Mouse (Mus musculus) G1E-ER4 (cell line): ENCODE results near the gene N4bp2l2. TPM values are rescaled to one million over a fixed set of nuclear protein-coding genes. Genes with fewer than 3 reads are reported as not detected.
"Not testable (repeated sequence)": the region's sequence is repeated elsewhere in the genome, so short reads cannot be mapped to it uniquely, and the experiment has no call there.

Source experiments
- GATA1 ChIP-seq: IDR thresholded peaks from one replicate; pipeline ENCODE4 v1.8.0; 2012; ENCODE audit warnings: low read length, inconsistent platforms
- polyA plus RNA-seq: library from polyadenylated mRNA; stranded (reverse); fragments of >175 nt; gene quantifications from 2 replicates; pipeline ENCODE4 v1.2.3, GENCODE M21; 2012

Gene N4bp2l2
- polyA plus RNA-seq, result 35.4 and 52.6 TPM in 2 replicates

- not testable (repeated sequence) for TF ChIP-seq GATA1
These were observed at the start of gene N4bp2l2 for GRCm38 (mm10) chr5:150666133-150666739. TSS of gene N4bp2l2 (minus strand) at chr5:150666183.

DNA sequence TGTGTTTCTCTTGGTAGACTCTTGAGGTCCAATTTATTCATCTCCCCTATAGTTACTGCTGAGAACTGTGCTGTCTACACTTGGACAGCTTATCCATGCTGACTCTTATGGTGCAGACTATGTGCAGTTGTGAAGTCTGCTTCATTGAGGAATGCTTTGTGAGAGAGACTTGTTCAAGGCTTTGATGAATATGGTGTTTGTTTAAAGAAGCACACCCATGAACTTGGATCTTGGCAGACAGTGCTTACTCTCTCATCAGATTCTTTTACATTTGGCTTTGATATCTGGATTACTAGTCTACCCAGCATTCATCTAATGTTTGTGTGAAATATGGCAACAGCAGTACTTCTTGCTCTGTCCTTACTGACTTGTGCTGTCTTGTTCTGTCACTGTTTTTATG is 47.4 kb upstream of the N4bp2l2 start:
- no peak for TF ChIP-seq GATA1

DNA sequence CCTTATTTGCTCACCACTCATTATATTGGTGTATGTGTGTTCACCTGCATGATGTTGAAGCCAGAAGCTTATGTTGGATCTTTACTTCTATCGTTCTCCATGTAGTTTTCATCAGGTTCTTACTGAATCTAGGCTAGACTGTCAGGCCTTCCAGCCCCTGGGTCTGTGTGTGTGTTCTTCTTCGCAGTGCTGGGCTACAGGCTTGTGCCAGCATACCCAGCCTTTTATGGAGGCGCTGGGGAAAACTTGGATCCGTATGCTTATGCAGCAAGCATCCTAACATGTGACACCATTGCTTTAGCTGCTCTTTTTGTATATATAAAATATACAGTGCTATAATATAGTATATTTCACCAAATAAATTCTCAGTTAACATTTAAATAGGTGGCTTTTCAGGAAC is 45.5 kb upstream of the N4bp2l2 start:
- TF ChIP-seq GATA1, result no peak

DNA sequence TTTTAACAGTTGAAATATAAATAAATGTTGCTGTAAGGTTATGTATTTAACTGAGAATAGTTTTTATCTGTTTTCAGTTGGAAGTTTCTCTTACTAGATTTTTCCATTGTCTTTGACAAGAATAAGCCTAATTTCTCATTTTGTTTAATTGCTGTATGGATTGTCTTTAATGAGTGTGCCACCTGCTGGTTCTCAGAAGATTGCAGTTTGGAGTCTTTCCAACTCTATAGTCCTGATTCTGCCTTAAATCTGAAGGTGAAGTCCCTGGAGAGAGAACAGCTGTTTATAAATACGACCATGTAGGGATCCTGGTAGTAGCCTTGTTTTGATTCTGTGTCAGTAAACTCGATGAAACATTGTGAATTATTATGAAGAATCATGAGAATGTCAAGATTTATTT is 36.7 kb upstream of the N4bp2l2 start:
- TF ChIP-seq GATA1, result no peak

- no peak for TF ChIP-seq GATA1
These were observed 27.3 kb upstream of the N4bp2l2 start for GRCm38 (mm10) chr5:150693277-150693676.

DNA sequence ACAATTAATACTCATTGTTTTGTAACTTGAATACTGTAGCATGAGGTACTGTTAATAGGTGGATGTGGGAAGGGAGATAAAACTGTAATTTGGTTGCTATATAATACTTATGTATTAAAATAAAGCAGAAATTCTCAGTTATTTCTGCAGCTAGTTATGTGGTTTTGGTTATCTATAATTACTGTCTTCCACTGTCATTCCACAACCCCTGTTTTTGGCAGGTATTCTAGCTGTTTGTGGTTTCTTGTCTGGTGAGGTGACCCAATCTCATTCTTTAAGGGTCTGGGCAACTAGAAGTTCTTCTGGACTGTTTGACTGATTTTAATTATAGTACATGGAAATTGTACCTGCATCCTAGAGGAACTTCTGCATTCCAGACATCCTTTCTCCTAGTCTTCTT is 24.7 kb upstream of the N4bp2l2 start:
- TF ChIP-seq GATA1, result no peak

- TF ChIP-seq GATA1, result no peak
These were observed 8.9 kb upstream of the N4bp2l2 start for GRCm38 (mm10) chr5:150674866-150675265.

GRCm38 (mm10) chr5:150673880-150674621 is 8.1 kb upstream of the N4bp2l2 start:
- no peak for TF ChIP-seq GATA1

GRCm38 (mm10) chr5:150673153-150673835 is 7.3 kb upstream of the N4bp2l2 start, which contains the start of gene Pds5b:
TSS of gene Pds5b (plus strand) at chr5:150673739.
- no peak for TF ChIP-seq GATA1

GRCm38 (mm10) chr5:150672343-150672742 is 6.4 kb upstream of the N4bp2l2 start:
- TF ChIP-seq GATA1, result no peak

GRCm38 (mm10) chr5:150668731-150669130 is 2.7 kb upstream of the N4bp2l2 start:
- no peak for TF ChIP-seq GATA1

GRCm38 (mm10) chr5:150665132-150665954 is 640 bp downstream of the N4bp2l2 start:
- TF ChIP-seq GATA1, result no peak

GRCm38 (mm10) chr5:150664794-150665131 is 1.2 kb downstream of the N4bp2l2 start:
- no peak for TF ChIP-seq GATA1

GRCm38 (mm10) chr5:150654548-150654947 is 11.4 kb downstream of the N4bp2l2 start:
- TF ChIP-seq GATA1, result no peak

DNA sequence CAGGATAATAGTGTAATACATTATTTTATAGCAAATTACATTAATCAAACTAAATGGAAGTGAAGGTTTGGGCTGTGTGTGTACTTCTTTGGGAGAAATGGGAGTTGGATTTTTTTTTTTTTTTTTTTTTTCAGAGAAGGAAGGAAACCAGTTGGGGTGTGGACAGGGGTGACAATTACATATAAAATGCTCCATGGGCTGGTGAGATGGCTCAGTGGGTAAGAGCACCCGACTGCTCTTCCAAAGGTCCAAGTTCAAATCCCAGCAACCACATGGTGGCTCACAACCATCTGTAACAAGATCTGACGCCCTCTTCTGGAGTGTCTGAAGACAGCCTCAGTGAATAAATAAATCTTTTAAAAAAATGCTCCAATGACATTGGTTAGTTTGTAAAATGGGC is 13.4 kb downstream of the N4bp2l2 start:
- TF ChIP-seq GATA1, result no peak

DNA sequence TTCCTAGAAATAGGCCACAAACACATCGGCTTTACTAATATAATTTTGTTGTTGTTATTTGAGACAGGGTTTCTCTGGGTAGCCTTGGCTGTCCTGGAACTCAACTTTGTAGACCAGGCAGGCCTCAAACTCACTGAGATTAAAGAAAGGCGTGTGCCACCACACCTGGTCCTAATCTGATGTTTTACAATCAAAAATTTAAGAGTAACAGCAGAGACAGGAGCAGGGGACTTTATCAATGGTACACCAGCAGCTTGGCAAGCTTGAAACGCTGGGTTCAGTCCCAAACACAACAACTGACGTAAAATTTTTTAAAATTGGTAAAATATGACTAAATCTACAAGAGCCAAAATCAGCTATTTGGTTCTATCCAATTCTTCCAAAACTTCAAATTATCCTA is 21.1 kb downstream of the N4bp2l2 start:
- TF ChIP-seq GATA1, result no peak

GRCm38 (mm10) chr5:150641440-150641839 is 24.5 kb downstream of the N4bp2l2 start:
- no peak for TF ChIP-seq GATA1
